Mouse (Mus musculus) thymus, adult 2 months (tissue): ENCODE measurements around the gene Cd72.

ENCODE experiments used
- CTCF ChIP-seq: fragments of 200-500 bp; IDR thresholded peaks from 2 replicates; pipeline ENCODE4 v1.5.1; 2012; ENCODE audit warnings: mild to moderate bottlenecking, control low read depth, low read length, moderate library complexity, borderline replicate concordance; ENCODE audit not compliant: control insufficient read depth, poor library complexity, insufficient read depth; ENCODE audit errors: extremely low read depth
- POLR2A ChIP-seq: fragments of 200-500 bp; IDR thresholded peaks from 2 replicates; pipeline ENCODE4 v1.6.1; 2012; ENCODE audit warnings: mild to moderate bottlenecking, low read length, control low read depth, moderate library complexity; ENCODE audit not compliant: control insufficient read depth, poor library complexity, insufficient read depth; ENCODE audit errors: extremely low read depth

DNA sequence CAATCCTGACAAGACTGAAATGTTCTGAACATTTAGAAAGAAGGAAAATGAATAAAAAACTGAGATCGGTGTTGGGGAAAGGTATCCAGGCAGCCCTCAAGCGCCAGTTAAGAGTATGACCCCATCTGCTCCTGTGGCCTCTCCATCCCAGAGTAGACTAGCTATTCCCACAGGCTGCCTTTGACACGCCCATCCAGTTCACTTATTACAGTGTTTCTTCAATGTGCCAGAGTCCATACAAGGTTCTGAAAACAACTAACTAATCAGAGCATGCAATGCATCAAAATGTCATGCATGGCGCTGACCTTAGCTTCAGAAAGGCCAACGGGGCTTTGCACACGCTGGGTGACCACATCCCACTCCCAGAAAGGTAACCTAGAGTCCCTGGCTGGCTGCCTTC is 49.1 kb upstream of the Cd72 start:
- TF ChIP-seq CTCF (no peak), POLR2A (no peak)
